Mouse (Mus musculus) stomach, embryonic 15.5 days (tissue): ENCODE measurements around the gene Plxna2. TPM values are rescaled to one million over a fixed set of nuclear protein-coding genes. Genes with fewer than 3 reads are reported as not detected.

ENCODE experiments used
- ATAC-seq: fragments of 200-750 bp; cut with Nextera tagmentation; 2 replicates; pipeline ENCODE4 v1.8.0; 2017; ENCODE audit warnings: low read depth, moderate number of reproducible peaks, moderate TSS enrichment; ENCODE audit not compliant: insufficient read depth, low FRiP score
- H3K27ac ChIP-seq: fragments of 300-500 bp; sonication (generic); 2 replicates; pipeline ENCODE4 v1.5.1; 2015; ENCODE audit warnings: mild to moderate bottlenecking, inconsistent platforms
- H3K27me3 ChIP-seq: fragments of 300-500 bp; sonication (generic); replicated peaks from 2 replicates; pipeline ENCODE4 v1.6.1; 2015; ENCODE audit warnings: inconsistent platforms
- H3K36me3 ChIP-seq: fragments of 300-500 bp; sonication (generic); 2 replicates; pipeline ENCODE4 v1.6.1; 2015; ENCODE audit warnings: inconsistent platforms
- H3K4me1 ChIP-seq: fragments of 300-500 bp; sonication (generic); 2 replicates; pipeline ENCODE4 v1.6.1; 2015; ENCODE audit warnings: inconsistent platforms
- H3K4me2 ChIP-seq: fragments of 300-500 bp; sonication (generic); 2 replicates; pipeline ENCODE4 v1.6.1; 2015; ENCODE audit warnings: mild to moderate bottlenecking, inconsistent platforms
- H3K4me3 ChIP-seq: fragments of 300-500 bp; sonication (generic); replicated peaks from 2 replicates; pipeline ENCODE4 v1.5.1; 2015; ENCODE audit warnings: inconsistent platforms
- H3K9ac ChIP-seq: fragments of 300-500 bp; sonication (generic); 2 replicates; pipeline ENCODE4 v1.6.1; 2015; ENCODE audit warnings: inconsistent platforms
- H3K9me3 ChIP-seq: fragments of 300-500 bp; sonication (generic); 2 replicates; pipeline ENCODE4 v1.6.1; 2016; ENCODE audit warnings: inconsistent platforms
- WGBS: fragments of 180-500 bp; shearing (Covaris S2); methylation state at CpG from one replicate; pipeline ENCODE4 v1.1.7; 2015; 5-methylcytosine and 5-hydroxymethylcytosine counted together
- polyA plus RNA-seq: library from polyadenylated mRNA; unstranded; fragments of >200 nt; fragmentation: Nextera tagmentation; extraction: Ambion mirVana; gene quantifications from 2 replicates; pipeline ENCODE4 v1.2.1, GENCODE M21; 2015

The Plxna2 gene
- polyA plus RNA-seq, 1 experiment from 2014 or later = 6.6 TPM

DNA sequence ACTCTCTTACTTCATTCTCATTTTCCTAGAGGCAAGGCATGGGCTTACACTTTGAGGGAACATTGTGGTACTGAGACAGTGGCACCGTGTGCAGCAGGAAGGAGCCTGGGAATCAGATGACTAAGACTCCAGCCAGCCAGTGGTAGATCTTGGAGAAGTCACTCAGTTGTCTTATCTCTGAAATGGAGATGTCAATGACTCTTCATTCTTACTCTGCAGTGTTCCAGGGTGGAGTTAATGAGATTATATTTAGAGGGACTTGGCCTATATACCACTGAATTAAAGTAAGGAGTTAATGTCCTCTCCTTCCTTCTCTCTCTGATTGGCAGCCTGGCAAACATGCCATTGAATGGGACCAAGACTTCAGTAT is 54.5 kb downstream of the Plxna2 start:
- Histone ChIP-seq H3K27ac (no peak overlapping the region), H3K9ac (no peak overlapping the region), H3K4me2 (no peak overlapping the region), H3K4me1 (no peaks in the 10 kb centered on the region; the same call in 1 of the 2 replicates), H3K9me3 (no peaks in the 10 kb centered on the region), H3K27me3 (no peaks in the 10 kb centered on the region), H3K4me3 (no peak overlapping the region), H3K36me3 (no peaks in the 10 kb centered on the region)
- 79% methylated on average over 1 of the region's 1 CpGs for WGBS
- ATAC-seq = no peak

DNA sequence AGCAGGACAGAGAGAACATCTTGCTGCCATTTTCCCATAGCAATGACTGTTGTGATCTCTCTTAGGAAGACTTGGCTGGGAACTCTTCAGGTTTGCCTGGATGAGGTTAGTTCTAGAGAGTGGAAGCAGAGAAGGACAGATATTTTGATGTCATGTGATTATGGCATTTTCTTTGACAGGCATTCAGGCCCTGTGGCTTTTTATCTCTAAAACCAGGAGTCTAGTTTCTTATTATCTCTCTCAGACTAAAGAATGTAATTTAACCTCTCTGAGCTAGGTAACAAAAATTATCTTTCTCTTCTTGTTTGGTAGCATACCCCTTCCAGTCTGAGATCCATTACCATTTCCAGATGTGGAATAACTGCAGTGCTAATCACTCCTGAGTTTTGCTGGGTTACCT is 55.2 kb downstream of the Plxna2 start:
- ATAC-seq = no peak
- no peaks in the 10 kb centered on the region; the same call in 1 of the 2 replicates for H3K4me1 ChIP-seq
- no peaks in the 10 kb centered on the region for H3K9me3 ChIP-seq
- no peaks in the 10 kb centered on the region for H3K27me3 ChIP-seq
- H3K4me3 ChIP-seq = no peak overlapping the region
- H3K9ac ChIP-seq = no peak overlapping the region
- H3K4me2 ChIP-seq = no peak overlapping the region
- no peak overlapping the region for H3K27ac ChIP-seq
- no peaks in the 10 kb centered on the region for H3K36me3 ChIP-seq

DNA sequence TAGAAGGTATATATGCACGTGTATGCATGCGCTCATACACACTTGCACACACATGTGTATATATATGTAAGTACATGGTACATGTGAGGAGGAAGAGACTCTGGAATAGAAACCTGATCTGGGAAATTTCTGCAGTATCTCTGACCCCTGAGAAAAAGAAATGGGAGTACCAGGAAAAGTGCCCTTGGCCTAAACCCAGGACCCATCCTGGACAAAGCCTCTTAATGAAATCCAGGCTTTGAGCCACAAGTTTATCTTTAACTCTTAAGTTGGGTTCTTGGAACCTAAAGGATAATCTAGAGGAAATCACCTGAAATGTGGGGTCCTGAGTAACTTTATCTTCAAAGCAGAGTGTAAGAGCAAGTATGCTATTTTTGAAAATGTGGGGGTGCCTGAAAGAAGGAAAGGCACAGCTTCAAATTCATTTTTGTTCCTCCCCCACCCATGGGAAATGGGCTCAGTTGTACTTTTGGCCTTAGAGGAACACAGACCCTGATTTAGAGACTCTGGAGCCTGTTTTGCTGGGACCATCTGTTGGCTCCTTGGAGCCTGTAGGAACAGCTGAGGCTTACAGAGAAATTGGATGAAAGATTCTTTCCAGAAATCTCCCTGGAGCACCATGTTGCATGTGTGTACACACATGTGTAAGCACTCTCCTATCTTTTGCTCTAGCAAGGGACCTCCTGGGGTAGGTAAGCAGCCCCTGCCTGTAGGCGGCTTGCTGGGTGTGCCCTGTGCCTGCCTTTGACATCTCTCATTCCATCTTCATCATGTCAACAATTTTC is 57.3 kb downstream of the Plxna2 start:
- ATAC-seq = no peak; the same call in 1 of the 2 replicates
- Histone ChIP-seq H3K27me3 (no peaks in the 10 kb centered on the region), H3K9ac (no peak overlapping the region), H3K9me3 (no peaks in the 10 kb centered on the region), H3K4me3 (no peak overlapping the region), H3K4me1 (no peaks in the 10 kb centered on the region; the same call in 1 of the 2 replicates), H3K4me2 (no peak overlapping the region), H3K27ac (peak overlapping the region; percentile 60), H3K36me3 (no peaks in the 10 kb centered on the region)
- WGBS = 78% methylated on average over 3 of the region's 3 CpGs

DNA sequence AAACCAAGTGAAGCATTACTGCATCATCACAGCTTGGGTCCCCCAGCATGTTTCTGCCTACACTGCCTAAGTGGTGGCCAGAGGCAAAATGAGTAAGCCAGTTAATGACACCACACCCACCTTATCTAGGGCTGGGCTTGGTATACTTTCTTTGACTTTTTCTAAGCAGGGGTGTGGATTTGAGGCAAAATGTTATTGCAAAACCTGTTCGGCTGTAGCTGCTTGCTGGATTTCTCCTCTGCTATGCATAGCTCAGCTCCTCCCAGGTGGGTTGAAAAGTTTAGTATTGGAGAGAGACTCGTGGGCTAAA is 57.8 kb downstream of the Plxna2 start:
- no peaks in the 10 kb centered on the region for H3K9me3 ChIP-seq
- peak; percentile 92 for ATAC-seq
- no peaks in the 10 kb centered on the region for H3K27me3 ChIP-seq
- no peaks in the 10 kb centered on the region for H3K36me3 ChIP-seq
- H3K4me1 ChIP-seq = no peaks in the 10 kb centered on the region; the same call in 1 of the 2 replicates
- H3K4me2 ChIP-seq = no peak overlapping the region
- no peak overlapping the region for H3K9ac ChIP-seq
- H3K27ac ChIP-seq = peak overlapping the region; percentile 73
- H3K4me3 ChIP-seq = no peak overlapping the region
- WGBS = 37% methylated on average over 2 of the region's 2 CpGs

DNA sequence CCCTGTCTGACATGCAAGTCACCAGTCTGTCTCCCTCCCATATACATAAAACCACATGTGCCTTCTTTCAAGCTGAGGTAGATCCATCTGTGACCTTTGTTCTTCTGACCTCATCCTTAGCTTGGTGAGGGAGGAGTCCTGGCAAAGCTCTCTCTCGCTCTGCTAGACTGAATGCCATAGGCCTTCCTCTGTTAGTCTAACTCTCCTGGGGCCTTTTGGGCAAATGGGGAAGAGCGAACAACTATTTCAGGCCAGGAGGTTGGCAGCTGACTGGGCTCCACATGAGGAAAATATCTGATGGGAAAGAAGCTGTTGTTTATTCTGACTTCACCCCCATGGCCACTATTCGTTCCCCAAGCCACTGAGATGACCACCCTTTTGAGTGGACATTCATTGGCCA is 59.9 kb downstream of the Plxna2 start:
- no peaks in the 10 kb centered on the region; the same call in 1 of the 2 replicates for H3K4me1 ChIP-seq
- no peak overlapping the region for H3K4me3 ChIP-seq
- H3K36me3 ChIP-seq = no peaks in the 10 kb centered on the region
- no peaks in the 10 kb centered on the region for H3K27me3 ChIP-seq
- no peak overlapping the region for H3K9ac ChIP-seq
- no peak for ATAC-seq
- no peak overlapping the region for H3K27ac ChIP-seq
- WGBS = 72% methylated on average over 3 of the region's 3 CpGs
- no peaks in the 10 kb centered on the region for H3K9me3 ChIP-seq
- H3K4me2 ChIP-seq = no peak overlapping the region

DNA sequence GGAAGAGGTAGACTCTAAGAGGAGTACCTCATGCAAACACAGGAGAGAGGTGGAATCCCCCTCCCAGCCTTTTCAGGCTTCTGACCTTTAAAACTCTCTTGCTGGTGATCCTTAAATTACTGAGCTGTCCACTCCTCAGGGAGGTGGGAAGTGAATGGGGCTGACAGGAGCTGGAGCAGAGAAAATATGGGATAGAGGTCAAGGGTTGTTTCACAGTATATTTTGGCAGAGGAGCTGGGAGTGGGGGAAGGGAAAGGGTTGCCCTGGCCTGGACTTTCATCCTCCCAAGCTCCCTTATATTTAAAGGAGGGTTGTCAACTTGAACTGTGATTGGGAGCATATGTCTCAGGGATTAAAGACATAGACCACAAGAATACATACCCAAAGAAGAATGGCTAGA is 61.1 kb downstream of the Plxna2 start:
- no peaks in the 10 kb centered on the region for H3K36me3 ChIP-seq
- H3K4me1 ChIP-seq = no peaks in the 10 kb centered on the region; the same call in 1 of the 2 replicates
- H3K4me2 ChIP-seq = no peak overlapping the region
- H3K4me3 ChIP-seq = no peak overlapping the region
- no peak overlapping the region for H3K27ac ChIP-seq
- no peaks in the 10 kb centered on the region for H3K9me3 ChIP-seq
- no peaks in the 10 kb centered on the region for H3K27me3 ChIP-seq
- ATAC-seq = no peak
- H3K9ac ChIP-seq = no peak overlapping the region

DNA sequence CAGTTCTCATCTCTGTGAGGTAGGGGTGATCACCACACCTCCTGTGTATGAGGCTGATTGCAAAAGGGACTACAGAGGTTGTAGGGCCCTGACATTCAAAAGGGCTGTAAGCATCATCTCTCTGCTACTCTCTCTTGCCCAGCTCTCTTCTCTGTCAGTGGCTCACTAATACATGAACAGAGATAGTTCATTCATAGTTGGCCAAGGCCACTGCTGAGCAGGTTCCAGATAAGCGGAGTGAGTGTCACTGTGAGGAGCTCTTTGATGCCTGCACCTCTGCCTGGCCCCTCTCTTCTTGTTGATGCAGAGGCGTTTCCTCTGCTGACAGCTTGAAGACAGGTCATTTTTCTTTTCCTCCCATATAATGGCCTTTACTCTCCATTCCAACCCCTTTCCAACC is 62.1 kb downstream of the Plxna2 start:
- Histone ChIP-seq H3K4me1 (no peaks in the 10 kb centered on the region; the same call in 1 of the 2 replicates), H3K9me3 (no peaks in the 10 kb centered on the region), H3K4me2 (no peak overlapping the region), H3K27me3 (no peaks in the 10 kb centered on the region), H3K36me3 (no peaks in the 10 kb centered on the region), H3K9ac (no peak overlapping the region), H3K27ac (no peak overlapping the region), H3K4me3 (no peak overlapping the region)
- WGBS = 27% methylated on average over 2 of the region's 2 CpGs
- ATAC-seq = no peak

DNA sequence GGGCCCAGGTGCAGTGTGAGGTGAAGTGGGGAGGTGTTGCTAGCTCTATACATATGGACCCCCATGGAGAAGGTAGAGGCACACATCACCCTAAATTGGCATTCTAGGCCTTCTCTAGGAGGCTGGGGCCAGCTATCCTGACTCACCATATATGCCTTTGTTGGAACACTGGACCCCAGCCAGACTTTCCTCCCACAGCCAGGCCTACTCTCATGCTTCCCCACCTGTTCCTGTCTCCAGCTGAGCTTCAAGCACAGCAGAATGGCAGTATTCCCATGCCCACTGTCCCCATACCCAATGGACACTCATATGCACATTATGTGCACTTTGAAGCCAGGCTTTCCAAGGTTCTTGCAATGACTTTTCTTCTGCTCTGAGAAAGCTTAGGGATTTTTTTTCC is 64.0 kb downstream of the Plxna2 start:
- Histone ChIP-seq H3K36me3 (no peaks in the 10 kb centered on the region), H3K9ac (no peak overlapping the region), H3K4me3 (no peak overlapping the region), H3K4me1 (no peaks in the 10 kb centered on the region; the same call in 1 of the 2 replicates), H3K9me3 (no peaks in the 10 kb centered on the region), H3K27me3 (no peaks in the 10 kb centered on the region), H3K27ac (no peak overlapping the region), H3K4me2 (no peak overlapping the region)
- no peak for ATAC-seq

DNA sequence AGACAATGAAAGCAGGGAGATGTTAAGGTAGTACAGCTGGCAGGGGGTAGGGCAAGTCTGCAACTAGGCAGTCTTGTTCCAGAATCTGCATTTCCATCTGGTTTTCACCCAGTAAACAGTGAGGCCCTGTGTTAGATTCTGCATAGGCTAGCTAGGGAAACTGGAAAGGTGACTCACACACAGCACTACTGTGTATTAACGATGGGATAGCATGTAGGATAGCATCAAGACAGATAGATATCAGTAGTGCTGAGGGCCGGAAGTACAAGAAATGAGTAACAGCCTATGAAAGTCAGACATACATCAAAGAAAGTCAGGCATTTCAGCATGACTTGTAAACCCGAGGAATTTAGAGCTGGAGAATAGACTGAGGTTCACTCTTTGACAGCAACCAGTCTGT is 65.1 kb downstream of the Plxna2 start:
- no peaks in the 10 kb centered on the region for H3K9me3 ChIP-seq
- H3K4me2 ChIP-seq = no peak overlapping the region
- no peak overlapping the region for H3K27ac ChIP-seq
- no peaks in the 10 kb centered on the region for H3K36me3 ChIP-seq
- no peak overlapping the region for H3K4me3 ChIP-seq
- 60% methylated on average over 3 of the region's 3 CpGs for WGBS
- H3K9ac ChIP-seq = no peak overlapping the region
- H3K27me3 ChIP-seq = no peaks in the 10 kb centered on the region
- H3K4me1 ChIP-seq = no peaks in the 10 kb centered on the region; the same call in 1 of the 2 replicates
- no peak for ATAC-seq

DNA sequence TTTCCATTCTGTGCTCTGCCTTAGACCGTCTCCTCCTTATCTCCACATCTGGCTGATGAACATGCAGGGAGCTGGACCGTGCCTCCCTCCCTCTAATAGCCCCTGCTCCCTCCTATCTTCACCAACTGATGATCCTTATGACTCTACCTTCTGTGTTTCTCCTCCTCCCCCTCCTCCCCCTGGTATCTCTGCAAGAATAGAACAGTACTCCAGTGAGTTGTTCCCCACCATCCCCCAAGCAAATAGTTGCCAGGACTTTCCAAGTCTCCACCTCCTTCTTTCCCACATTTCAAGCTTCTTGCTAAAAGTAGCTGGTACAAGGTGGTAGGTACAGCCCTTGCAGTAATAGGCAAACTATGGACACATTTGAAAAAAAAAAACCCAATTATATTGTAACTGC is 67.9 kb downstream of the Plxna2 start:
- Histone ChIP-seq H3K4me2 (no peak overlapping the region), H3K36me3 (no peaks in the 10 kb centered on the region), H3K4me3 (no peak overlapping the region), H3K4me1 (no peaks in the 10 kb centered on the region), H3K27me3 (no peaks in the 10 kb centered on the region), H3K9ac (no peak overlapping the region), H3K9me3 (no peaks in the 10 kb centered on the region), H3K27ac (no peak overlapping the region)
- 76% methylated on average over 2 of the region's 2 CpGs for WGBS
- ATAC-seq = no peak

DNA sequence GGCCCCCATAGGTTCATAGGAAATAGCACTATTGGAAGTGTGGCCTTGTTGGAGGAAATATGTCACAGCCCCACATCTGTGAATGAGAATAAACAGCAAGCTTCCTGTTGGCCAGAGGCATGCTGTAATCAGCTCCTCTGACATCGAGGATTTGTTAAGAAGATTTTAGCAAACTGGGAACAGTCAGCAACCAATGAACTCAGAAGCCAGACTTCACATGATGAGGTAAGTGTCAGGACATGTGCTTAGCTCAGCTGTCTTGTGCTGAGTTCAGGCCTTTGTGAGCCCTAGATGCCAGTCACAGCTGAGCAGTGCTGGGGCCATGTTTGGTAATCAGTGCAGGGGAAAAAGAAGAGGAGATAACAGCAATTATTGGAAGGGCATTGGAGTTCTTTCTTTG is 69.7 kb downstream of the Plxna2 start:
- Histone ChIP-seq H3K4me2 (no peak overlapping the region), H3K4me3 (no peak overlapping the region), H3K27me3 (no peaks in the 10 kb centered on the region), H3K4me1 (no peaks in the 10 kb centered on the region), H3K36me3 (no peaks in the 10 kb centered on the region), H3K9me3 (no peaks in the 10 kb centered on the region), H3K9ac (no peak overlapping the region), H3K27ac (no peak overlapping the region)
- ATAC-seq = no peak
- WGBS = 22% methylated on average over 1 of the region's 1 CpGs

DNA sequence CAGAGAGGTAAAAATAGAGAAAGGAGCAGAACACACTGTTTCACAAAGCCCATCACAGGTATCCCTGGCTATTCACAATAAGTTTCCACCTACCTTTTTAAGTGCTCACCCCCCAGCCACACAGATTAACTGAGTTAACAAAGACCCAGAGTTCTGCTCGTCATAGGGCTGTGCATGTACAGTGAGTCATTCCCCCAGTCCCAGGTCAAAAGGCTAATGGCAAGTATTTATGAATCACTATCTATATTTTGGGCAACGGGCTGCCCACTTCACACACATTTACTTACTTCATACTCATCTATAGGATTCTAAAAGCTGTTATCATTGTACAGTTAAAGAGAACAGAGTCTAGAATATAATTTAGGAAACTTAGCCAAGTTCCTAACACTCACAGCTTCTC is 70.1 kb downstream of the Plxna2 start:
- Histone ChIP-seq H3K9me3 (no peaks in the 10 kb centered on the region), H3K27me3 (no peaks in the 10 kb centered on the region), H3K4me2 (no peak overlapping the region), H3K36me3 (no peaks in the 10 kb centered on the region), H3K9ac (no peak overlapping the region), H3K4me3 (no peak overlapping the region), H3K4me1 (no peaks in the 10 kb centered on the region), H3K27ac (no peak overlapping the region)
- 34% methylated on average over 2 of the region's 2 CpGs for WGBS
- ATAC-seq = no peak

DNA sequence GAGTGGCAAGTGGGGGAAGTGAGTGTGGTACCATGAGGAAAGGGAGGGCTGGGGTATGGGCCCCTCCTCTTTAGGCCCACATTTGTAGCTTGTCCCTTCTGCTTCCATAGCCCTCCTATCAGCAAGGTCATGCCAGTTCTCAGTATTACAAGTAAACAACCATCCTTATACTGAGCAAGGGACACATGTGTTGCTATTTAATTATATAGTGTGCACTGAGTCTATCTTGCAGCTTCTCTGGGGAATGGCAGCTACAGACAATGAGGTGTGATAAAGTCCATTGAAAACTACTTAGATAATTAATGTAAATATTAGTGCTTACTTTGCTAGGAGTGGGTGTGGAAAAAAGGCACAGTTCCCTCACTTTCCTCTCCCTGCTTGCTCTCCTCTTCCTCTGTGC is 75.0 kb downstream of the Plxna2 start:
- ATAC-seq = peak; percentile 77

More for the DNA sequence above, 75.0 kb downstream of the Plxna2 start:
- Histone ChIP-seq H3K27ac (no peak overlapping the region), H3K9ac (no peak overlapping the region), H3K9me3 (no peaks in the 10 kb centered on the region), H3K4me3 (no peak overlapping the region), H3K27me3 (no peaks in the 10 kb centered on the region), H3K36me3 (no peaks in the 10 kb centered on the region), H3K4me2 (no peak overlapping the region), H3K4me1 (no peaks in the 10 kb centered on the region)
